Comparison of ENCODE assay signal across 11 mouse cellular contexts in genomic region chr1:72578351-72578750, GRCm38 (mm10). TPM values are rescaled to one million over a fixed set of nuclear protein-coding genes. Genes with fewer than 3 reads are reported as not detected.
A peak's percentile ranks its signal among the peaks of the same experiment; 100 is the strongest.
DNase-seq lines count a peak whose midpoint lies in the region; ATAC-seq and TF ChIP-seq lines count a peak whose summit lies in the region.
"Had no signal": no experiment of that assay in that cellular context is flagged by ENCODE, and none has a peak within 500 bp of the region (broad histone marks: within the 10 kb centered on the region; RNA-seq: fewer than 3 reads in every experiment).

No protein-coding gene starts in this region.

- no peak overlapping the region for H3K4me3 ChIP-seq in kidney, embryonic 14.5 days (ENCODE audit: low read length)
- H3K4me3 ChIP-seq in kidney, embryonic 16.5 days (ENCODE audit: low read length), result no peak overlapping the region
- H3K4me3 ChIP-seq in hindbrain, embryonic 12.5 days, result no peak overlapping the region
- H3K4me3 ChIP-seq in midbrain, embryonic 14.5 days (replicated peaks; ENCODE audit: low read depth, low read length), result no peak overlapping the region
- H3K4me3 ChIP-seq: erythroblast, embryonic 14.5 days had no signal

- peaks cover 7% of the 10 kb centered on the region; the same call in 1 of the 2 replicates for H3K27me3 ChIP-seq in kidney, embryonic 14.5 days (ENCODE audit: control insufficient read depth, insufficient read depth, low read length)
- H3K27me3 ChIP-seq in kidney, embryonic 16.5 days (ENCODE audit: insufficient read depth, low read length), result peaks cover 10% of the 10 kb centered on the region; the same call in 1 of the 2 replicates
- H3K27me3 ChIP-seq in hindbrain, embryonic 12.5 days, result peaks cover 5% of the 10 kb centered on the region; the same call in 1 of the 2 replicates
- H3K27me3 ChIP-seq in midbrain, embryonic 14.5 days (ENCODE audit: control insufficient read depth, insufficient read depth, low read length), result no peaks in the 10 kb centered on the region; the same call in 1 of the 2 replicates

- H3K4me2 ChIP-seq in kidney, embryonic 14.5 days (replicated peaks; ENCODE audit: low read depth, low read length), result peak overlapping the region; percentile 21; the same call in 1 of the 2 replicates
- H3K4me2 ChIP-seq in kidney, embryonic 16.5 days (replicated peaks; ENCODE audit: low read depth, low read length), result no peak overlapping the region; the same call in 1 of the 2 replicates
- H3K4me2 ChIP-seq in hindbrain, embryonic 12.5 days (replicated peaks), result peak overlapping the region; percentile 40; the same call in 1 of the 2 replicates
- no peak overlapping the region for H3K4me2 ChIP-seq in midbrain, embryonic 14.5 days (ENCODE audit: low read length)

- DNase-seq in brain, embryonic 14.5 days (ENCODE audit: low read depth), result peak; percentile 51
- peak; percentile 20 for DNase-seq in midbrain, embryonic 14.5 days
- no peak for DNase-seq in urinary bladder, postnatal 36 days (ENCODE audit: low spot score in 2 of 2)
- no peak for DNase-seq in kidney, adult 8-10 months

- no peak for ATAC-seq in kidney, embryonic 14.5 days (ENCODE audit: low FRiP score, low TSS enrichment)
- ATAC-seq in kidney, embryonic 16.5 days (ENCODE audit: low FRiP score, low TSS enrichment), result no peak
- ATAC-seq in hindbrain, embryonic 12.5 days (ENCODE audit: low FRiP score), result no peak
- no peak for ATAC-seq in midbrain, embryonic 14.5 days (ENCODE audit: low FRiP score, low TSS enrichment)
- ATAC-seq in activated CD4-positive, CD25-positive, alpha-beta regulatory T cell, adult 4 months, result no peak

- TF ChIP-seq POLR2A in brain, embryonic 14.5 days (IDR thresholded peaks at IDR 0.05; ENCODE audit: borderline replicate concordance, extremely low read depth, insufficient read depth, insufficient read length, poor library complexity, severe bottlenecking), result no peak

- no peak overlapping the region for H3K9ac ChIP-seq in kidney, embryonic 14.5 days (ENCODE audit: low read depth, low read length)
- H3K9ac ChIP-seq in kidney, embryonic 16.5 days (replicated peaks; ENCODE audit: low read length), result no peak overlapping the region
- H3K9ac ChIP-seq in hindbrain, embryonic 12.5 days, result no peak overlapping the region
- H3K9ac ChIP-seq in midbrain, embryonic 14.5 days (replicated peaks; ENCODE audit: low read length), result no peak overlapping the region

- peaks cover 14% of the 10 kb centered on the region for H3K4me1 ChIP-seq in kidney, embryonic 14.5 days (ENCODE audit: control insufficient read depth, insufficient read depth, low read length)
- H3K4me1 ChIP-seq in kidney, embryonic 16.5 days (ENCODE audit: insufficient read depth, low read length), result peaks cover 5% of the 10 kb centered on the region; the same call in 1 of the 2 replicates
- H3K4me1 ChIP-seq in hindbrain, embryonic 12.5 days, result peaks cover 21% of the 10 kb centered on the region
- H3K4me1 ChIP-seq in midbrain, embryonic 14.5 days (ENCODE audit: control insufficient read depth, insufficient read depth, low read length), result peaks cover 17% of the 10 kb centered on the region

- H3K27ac ChIP-seq in kidney, embryonic 14.5 days (ENCODE audit: low read depth, low read length), result no peak overlapping the region
- H3K27ac ChIP-seq in kidney, embryonic 16.5 days (ENCODE audit: low read length), result no peak overlapping the region
- no peak overlapping the region; the same call in 1 of the 2 replicates for H3K27ac ChIP-seq in hindbrain, embryonic 12.5 days
- no peak overlapping the region for H3K27ac ChIP-seq in midbrain, embryonic 14.5 days (replicated peaks; ENCODE audit: low read depth, low read length)

- H3K36me3 ChIP-seq in kidney, embryonic 14.5 days (ENCODE audit: control insufficient read depth, insufficient read depth, low read length), result no peaks in the 10 kb centered on the region
- no peaks in the 10 kb centered on the region for H3K36me3 ChIP-seq in kidney, embryonic 16.5 days (ENCODE audit: insufficient read depth, low read length)
- no peaks in the 10 kb centered on the region for H3K36me3 ChIP-seq in hindbrain, embryonic 12.5 days
- H3K36me3 ChIP-seq in midbrain, embryonic 14.5 days (ENCODE audit: control insufficient read depth, insufficient read depth, low read length), result no peaks in the 10 kb centered on the region

- no peak for TF ChIP-seq CTCF in brain, embryonic 14.5 days (IDR thresholded peaks at IDR 0.05; ENCODE audit: borderline replicate concordance, extremely low read depth, insufficient read depth, insufficient read length)

- no peaks in the 10 kb centered on the region for H3K9me3 ChIP-seq in kidney, embryonic 14.5 days (ENCODE audit: control insufficient read depth, low read length)
- H3K9me3 ChIP-seq in kidney, embryonic 16.5 days (ENCODE audit: low read length), result no peaks in the 10 kb centered on the region
- H3K9me3 ChIP-seq in hindbrain, embryonic 12.5 days (replicated peaks), result no peaks in the 10 kb centered on the region
- no peaks in the 10 kb centered on the region for H3K9me3 ChIP-seq in midbrain, embryonic 14.5 days (ENCODE audit: control insufficient read depth, low read length)

- 22% methylated on average over 15 of the region's 15 CpGs for WGBS in kidney, embryonic 14.5 days
- WGBS in kidney, embryonic 16.5 days, result 24% methylated on average over 15 of the region's 15 CpGs
- 36% methylated on average over 15 of the region's 15 CpGs for WGBS in hindbrain, embryonic 12.5 days
- 31% methylated on average over 15 of the region's 15 CpGs for WGBS in midbrain, embryonic 14.5 days

RNA-seq across cellular contexts. Expression of gene Smarcal1, which starts 4.7 kb away (rescaled TPM):
- polyA plus RNA-seq in kidney, embryonic 14.5 days (2014; fragmentation: Nextera tagmentation; extraction: Ambion mirVana), result 16.0 and 24.4 TPM in 2 replicates
- 26.2 and 27.5 TPM in 2 replicates for polyA plus RNA-seq in kidney, embryonic 16.5 days (2015; fragmentation: Nextera tagmentation; extraction: Ambion mirVana)
- 44.9 TPM in 2 replicates for polyA plus RNA-seq in brain, embryonic 14.5 days (2012; rRNA removed)
- 31.2 and 34.5 TPM in 2 replicates for polyA plus RNA-seq in hindbrain, embryonic 12.5 days (2016; fragmentation: Nextera tagmentation; extraction: Ambion mirVana)
- 25.1 and 35.9 TPM in 2 replicates for polyA plus RNA-seq in midbrain, embryonic 14.5 days (2014; fragmentation: Nextera tagmentation; extraction: Ambion mirVana)
- polyA plus RNA-seq in activated CD4-positive, CD25-positive, alpha-beta regulatory T cell, adult 4 months (2017; shearing (Covaris generic)), result 10 to 100 TPM; 13.7 to 15.9 TPM

RNA-seq across cellular contexts. Expression of gene March4, which starts 41.6 kb away (rescaled TPM):
- polyA plus RNA-seq in kidney, embryonic 14.5 days (2014; fragmentation: Nextera tagmentation; extraction: Ambion mirVana), result not detected in 2 replicates
- polyA plus RNA-seq in kidney, embryonic 16.5 days (2015; fragmentation: Nextera tagmentation; extraction: Ambion mirVana), result 0.04 and 0.10 TPM in 2 replicates
- polyA plus RNA-seq in brain, embryonic 14.5 days (2012; rRNA removed), result 4.6 and 17.0 TPM in 2 replicates
- polyA plus RNA-seq in hindbrain, embryonic 12.5 days (2016; fragmentation: Nextera tagmentation; extraction: Ambion mirVana), result 2.9 and 4.3 TPM in 2 replicates
- polyA plus RNA-seq in midbrain, embryonic 14.5 days (2014; fragmentation: Nextera tagmentation; extraction: Ambion mirVana), result 5.2 and 5.7 TPM in 2 replicates
- not detected for polyA plus RNA-seq in activated CD4-positive, CD25-positive, alpha-beta regulatory T cell, adult 4 months (2017; shearing (Covaris generic))
- polyA plus RNA-seq: erythroblast, embryonic 14.5 days; heart, postnatal 0 days; thymus, postnatal 0 days had no signal

Comparison
In these comparisons a context has a peak if more than half of its experiments do, and no peak if none do; other contexts are left out.
1. H3K4me2 ChIP-seq: peak in kidney, embryonic 14.5 days (single experiment) and hindbrain, embryonic 12.5 days (single experiment); none in kidney, embryonic 16.5 days (single experiment) and midbrain, embryonic 14.5 days (single experiment).
2. DNase-seq: peak in brain, embryonic 14.5 days (single experiment) and midbrain, embryonic 14.5 days (single experiment); none in urinary bladder, postnatal 36 days (0 of 2) and kidney, adult 8-10 months (0 of 2).